Mouse (Mus musculus): ENCODE results near the gene Traf6.

Traf6 gene

DNA sequence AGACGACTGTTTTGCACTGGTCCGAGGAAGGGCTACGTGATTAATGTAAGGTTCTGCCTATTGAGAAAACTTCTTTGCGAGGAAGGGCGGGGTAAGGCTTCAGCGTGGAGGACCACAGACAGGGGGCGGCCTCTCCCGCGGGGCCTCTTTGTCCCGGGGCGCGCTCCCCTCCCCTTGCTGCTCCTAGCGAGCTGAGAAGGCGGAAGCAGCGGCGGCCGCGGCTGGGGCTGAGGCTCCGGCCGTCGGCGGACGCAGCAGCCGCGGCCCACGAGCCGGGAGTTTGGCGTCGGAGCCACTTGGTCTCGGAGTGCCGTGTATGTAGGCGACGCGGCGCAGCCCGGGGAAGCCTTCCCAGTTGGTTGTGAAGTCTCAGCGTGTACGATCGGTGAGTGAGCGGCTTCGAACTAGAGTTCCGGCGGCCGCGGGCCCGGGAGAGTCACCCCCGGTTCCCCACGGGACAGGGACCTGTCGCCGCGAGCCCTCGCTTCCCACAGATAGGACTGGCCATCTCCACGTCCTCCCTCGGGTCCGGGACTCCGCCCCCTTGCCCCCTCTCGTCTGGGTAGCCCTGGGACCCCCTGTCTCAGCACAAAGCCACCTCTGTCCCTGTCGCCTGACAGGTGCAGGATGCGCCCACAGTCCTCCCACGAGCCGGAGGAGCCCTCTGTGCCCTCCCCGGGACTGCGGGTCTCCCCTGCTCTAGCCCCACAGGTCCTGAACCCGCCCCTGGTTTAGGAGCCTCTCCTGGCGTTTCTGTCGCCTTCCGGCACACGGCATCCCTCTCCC, at the start of gene Traf6:
TSS of gene Traf6 (plus strand) at position 194 of the 786 bp plus-strand sequence.
- DNase-seq (ENCODE audit: low spot score in 2 of 2), result peak; percentile 66 to 75

DNA sequence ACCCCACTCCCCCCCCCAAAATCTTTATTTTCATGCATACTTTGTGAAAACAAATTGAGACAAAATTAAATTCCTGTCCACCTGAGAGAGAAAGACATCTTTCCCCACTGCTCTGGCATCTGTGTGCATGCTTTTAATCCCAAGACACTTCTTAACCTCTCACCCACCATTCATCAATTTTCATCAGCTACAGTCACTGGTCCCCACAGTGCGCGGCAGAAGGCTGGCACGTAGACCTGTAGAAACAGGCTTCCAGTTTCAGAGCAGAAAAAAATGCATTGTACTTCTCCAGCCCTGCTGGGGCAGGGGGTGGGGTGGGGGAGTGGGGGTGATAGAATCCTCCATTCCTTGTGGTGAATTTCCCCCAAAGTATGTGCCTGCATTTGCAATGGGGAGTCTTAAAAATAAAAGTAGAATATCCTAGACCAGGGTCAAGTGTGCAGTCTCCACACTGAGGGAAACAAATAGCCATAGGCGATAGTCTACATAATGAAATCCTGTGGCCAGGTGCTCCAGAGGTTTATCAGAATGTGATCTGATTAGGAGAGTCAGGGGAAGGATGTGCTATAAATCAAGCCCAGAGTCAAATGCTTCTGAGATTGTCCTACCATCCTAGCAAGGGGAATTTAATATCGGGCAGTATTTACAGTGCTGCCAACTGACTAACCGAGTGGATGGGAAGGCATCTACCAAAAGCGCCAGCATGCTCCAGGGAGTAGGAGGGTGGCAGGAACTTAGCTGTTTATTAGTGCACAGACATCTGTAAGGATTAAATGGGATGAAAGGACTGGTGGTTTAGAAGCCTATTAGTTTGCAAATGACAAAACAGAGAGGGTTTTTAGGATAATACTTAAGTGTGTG, 39.0 kb upstream of the Traf6 start:
- DNase-seq (ENCODE audit: low spot score in 2 of 2), result no peak

DNA sequence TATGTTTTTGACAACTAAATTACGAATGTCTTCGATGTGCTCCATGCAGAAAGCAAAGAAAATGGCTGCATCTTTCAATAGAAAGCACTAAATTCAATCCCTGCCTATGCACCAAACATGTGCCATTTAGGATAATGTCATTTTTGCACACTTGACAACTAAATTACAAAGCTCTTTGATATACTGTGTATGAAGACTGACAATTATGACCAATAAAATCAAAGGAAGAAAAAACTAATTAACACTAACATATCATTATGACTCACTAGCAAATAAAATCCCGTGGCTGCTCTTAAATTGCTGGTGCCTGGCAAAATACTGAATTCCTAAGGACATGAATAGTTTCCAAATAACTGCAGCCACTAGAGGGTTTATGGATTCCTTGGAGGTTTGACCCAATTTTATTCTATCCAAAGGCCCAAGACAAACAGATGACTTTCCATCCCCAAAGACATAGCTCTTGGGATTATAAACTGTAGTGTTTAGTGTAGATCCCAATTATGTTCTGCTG, 38.3 kb upstream of the Traf6 start:
- DNase-seq (ENCODE audit: low spot score in 2 of 2), result no peak

DNA sequence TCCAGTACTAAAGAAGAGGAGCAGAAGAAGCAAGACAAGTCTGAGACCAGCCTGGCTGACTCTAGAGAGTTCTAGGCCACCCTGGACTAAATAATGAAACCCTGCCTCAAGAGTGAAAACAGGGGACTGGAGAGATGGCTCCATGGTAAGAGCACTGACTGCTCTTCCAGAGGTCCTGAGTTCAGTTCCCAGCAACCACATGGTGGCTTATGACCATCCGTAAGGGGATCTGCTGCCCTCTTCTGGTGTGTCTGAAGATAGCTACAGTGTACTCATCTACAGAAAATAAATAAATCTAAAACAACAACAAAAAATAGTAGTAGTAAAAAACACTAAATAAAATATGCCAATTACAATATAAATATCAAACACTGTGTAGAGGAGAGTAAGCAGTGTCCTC, 32.4 kb upstream of the Traf6 start:
- DNase-seq (ENCODE audit: low spot score in 2 of 2), result no peak

DNA sequence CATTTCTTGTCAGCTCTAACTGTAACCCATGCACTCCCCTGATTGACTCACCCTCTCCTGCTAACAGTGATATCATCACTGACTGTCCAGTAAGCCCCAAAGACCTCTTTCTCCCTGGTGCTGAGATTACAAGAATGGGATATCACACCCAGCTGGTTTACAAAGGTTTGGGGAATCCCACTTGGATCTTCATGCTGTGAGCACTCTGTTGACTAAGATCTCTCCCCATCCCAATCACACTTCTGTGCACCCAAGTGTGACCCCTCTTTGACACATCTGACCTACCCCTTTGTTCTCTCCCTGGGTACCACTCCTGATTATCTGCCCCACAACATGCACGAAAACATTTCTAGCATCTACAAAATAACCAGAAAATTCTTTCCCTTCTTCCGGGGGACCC, 29.9 kb upstream of the Traf6 start:
- no peak for DNase-seq (ENCODE audit: low spot score in 2 of 2)

DNA sequence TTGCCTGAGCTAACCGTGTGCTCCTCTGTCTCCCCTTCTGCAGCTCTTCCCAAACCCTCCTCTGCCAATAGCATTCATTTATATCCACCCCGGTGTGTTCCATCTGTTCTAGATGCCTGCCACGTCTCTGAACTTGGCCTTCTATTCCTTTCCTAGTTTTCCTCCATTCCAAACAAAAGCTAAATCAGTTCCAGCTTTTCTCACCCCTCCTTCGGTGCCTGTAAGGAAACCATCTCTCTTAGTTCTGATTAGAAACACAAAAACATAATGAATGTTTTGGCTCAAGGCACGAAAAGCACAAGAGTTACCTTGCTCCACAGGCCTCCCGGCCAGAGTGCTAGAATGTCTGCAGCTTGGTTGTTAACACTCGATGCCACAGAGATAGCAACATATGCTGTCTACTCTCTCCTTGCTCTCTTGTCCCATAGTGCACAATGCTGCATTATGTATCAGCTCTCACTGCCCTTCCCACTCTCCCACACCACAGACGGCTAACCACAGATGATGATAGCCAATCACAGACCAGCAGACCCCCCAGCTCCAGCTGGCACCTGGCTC, 29.0 kb upstream of the Traf6 start, which contains the start of the genes Rag1 and B230118H07Rik:
TSS of gene Rag1 (minus strand) at position 388 of the 558 bp plus-strand sequence.
TSS of gene B230118H07Rik (minus strand) at position 419 of the 558 bp plus-strand sequence.
- no peak for DNase-seq (ENCODE audit: low spot score in 2 of 2)

DNA sequence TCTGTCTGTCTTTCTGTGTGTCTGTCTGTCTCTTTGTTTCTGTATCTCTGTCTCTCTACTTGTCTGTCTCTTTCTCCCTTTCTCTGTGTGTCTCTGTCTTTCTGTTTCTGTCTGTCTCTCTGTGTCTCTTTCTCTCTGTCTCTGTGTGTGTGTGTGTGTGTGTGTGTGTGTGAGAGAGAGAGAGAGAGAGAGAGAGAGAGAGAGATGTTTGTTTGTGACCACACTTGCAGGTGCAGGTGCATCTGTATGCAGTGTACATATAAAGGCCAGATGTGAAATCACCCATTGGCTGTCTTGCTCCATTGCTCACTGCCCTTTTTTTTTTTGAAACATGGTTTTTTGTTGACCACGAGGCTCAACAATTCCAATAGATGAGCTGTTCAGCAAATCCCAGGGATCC, 27.8 kb upstream of the Traf6 start:
- no peak for DNase-seq (ENCODE audit: low spot score in 2 of 2)

DNA sequence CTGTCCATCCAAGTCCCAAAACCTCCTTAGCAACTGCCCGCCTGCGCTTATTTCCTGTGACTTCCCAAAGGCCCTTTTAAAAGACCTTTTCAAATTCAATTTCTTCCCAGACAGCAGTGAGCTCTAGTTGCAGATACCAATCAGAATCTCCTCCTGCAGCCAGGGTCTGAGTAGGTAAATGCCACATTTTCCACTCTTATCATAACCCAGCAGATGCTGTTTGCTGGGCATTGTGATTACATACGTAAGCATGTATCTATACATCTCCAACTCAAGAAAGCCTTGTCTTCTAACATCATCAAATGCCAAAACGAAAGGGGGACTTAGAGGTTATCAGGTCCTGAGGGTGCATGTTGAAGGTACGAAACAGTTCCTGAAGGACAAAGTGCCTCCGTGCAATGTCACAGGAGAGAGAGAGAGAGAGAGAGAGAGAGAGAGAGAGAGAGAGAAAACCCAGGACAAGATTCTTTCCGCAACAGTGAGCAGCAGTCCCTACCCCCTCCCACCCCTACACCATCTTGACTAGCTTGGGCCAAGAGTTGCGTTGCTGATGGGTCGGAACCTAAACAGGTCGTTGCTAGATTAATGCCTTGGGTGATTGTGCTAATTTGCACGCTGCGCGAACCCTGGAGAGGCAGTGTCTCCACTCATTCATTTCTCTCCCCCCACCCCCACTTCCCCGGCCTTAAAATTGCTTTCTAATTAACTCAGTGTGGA, 25.9 kb upstream of the Traf6 start:
- DNase-seq (ENCODE audit: low spot score in 2 of 2), result no peak

DNA sequence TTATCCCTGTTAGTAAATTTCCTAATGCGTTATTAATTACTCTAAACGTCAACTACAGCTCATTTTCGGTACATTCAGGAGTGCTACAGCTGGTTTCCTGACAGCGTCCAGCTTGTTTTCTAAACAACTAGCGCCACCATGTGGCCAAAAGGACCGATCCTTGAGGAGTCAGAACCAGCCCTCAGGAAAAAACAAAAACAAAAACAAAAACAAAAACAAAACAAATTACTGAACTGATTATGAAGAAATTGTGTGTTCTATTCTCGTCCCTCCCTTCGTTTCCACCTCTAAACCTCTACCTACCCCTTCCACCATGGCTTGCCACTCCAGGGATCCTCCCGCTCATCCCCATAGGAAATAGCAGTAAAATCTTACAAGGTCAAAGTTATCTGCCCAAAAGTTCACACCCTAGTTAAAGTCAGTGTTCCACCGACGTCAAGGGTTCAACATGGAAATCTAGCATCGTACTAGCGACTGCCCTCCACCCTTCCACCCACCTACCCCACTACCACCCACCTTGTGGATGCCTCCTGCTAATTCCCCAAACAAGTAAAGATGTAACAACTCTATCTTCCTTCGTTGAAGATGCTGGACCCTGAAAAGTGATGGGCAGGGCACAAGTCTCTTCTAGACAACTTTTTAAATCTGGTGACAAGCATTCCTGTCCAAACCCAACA, 25.2 kb upstream of the Traf6 start:
- peak in 1 of 2 experiments; percentile 74 for DNase-seq (ENCODE audit: low spot score in 2 of 2)

DNA sequence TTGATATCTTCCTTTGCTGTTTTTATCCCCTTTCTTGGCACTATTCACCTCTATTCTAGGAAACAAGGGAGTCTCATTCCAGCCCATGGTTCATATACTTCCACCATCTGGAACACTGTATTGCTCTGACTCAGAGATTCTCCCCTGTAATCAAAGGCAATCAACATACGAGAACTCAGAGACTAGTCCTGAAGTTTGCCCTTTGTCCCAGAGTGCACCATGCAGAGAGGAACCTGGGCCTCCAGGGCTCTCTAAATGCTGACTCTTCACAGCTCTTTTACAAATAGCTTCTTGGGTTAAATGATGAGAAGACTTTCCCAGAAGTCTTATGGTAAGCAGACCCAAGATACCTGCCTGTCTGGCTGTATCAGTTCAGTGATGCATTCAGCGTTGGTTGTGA, 17.7 kb upstream of the Traf6 start:
- no peak for DNase-seq (ENCODE audit: low spot score in 2 of 2)

DNA sequence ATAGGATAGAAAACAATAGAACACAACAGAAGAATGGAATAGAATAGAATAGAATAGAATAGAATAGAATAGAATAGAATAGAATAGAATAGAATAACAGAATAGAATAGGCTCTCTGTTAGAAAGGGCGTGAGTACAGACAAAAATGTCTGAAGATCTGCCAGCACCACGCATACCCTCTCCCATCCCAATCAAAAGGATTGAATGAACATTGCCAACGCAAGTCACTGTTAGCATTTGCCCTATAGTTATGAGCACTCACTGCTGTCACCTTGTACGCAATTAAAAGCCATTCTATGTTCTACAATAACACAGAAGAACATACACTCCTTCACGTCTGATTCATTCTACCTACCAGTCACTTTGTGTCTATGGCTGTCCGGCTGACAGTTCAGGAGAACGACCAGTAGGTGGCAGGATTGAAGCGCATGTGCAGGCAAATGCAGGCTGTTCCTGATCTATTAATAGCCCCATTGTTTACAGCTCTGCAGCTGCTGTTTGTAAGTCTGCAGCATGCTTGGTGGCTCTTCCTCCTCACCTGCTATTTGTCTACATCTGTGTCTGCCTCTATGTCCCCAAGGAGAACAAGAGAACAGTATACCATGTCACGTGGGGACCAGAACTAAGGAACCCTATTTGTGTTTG, 13.0 kb upstream of the Traf6 start:
- peak; percentile 67 to 68 for DNase-seq (ENCODE audit: low spot score in 2 of 2)

DNA sequence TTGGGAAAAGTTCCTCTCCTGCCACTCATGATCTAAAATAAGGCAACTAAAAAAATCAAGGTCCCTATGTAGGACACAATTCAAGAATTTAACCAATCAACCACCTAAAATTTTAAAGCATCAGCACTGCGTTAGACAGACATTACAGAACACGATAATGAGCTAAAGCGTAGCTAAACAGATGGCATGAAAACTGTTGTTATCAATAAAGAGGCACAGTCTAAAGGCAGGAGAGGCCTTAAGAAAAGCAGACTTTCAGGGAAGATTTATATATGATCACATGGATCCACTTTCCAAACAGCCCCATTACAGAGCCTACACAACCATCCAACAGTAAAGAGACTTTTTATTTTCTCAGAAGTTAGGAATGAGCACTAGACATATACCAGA, 12.5 kb upstream of the Traf6 start:
- DNase-seq (ENCODE audit: low spot score in 2 of 2), result no peak

DNA sequence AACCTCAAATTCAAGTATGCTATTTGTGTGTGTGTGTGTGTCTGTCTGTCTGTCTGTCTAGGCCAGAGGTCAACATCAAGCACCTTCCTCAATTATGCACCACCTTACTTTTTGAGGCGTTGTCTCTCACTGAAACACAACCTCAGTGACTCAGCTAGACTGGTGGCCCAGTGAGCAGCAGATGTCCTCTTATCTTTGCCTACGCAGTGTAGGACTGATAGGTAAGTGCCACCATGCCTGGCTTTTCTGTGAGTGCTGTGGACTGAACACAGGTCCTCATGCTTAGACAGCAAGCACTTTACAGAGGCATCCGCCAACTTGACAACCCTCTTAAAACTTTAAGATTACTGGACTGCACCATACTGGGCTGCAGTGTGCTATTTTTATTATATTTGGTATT, 9.5 kb upstream of the Traf6 start:
- no peak for DNase-seq (ENCODE audit: low spot score in 2 of 2)

DNA sequence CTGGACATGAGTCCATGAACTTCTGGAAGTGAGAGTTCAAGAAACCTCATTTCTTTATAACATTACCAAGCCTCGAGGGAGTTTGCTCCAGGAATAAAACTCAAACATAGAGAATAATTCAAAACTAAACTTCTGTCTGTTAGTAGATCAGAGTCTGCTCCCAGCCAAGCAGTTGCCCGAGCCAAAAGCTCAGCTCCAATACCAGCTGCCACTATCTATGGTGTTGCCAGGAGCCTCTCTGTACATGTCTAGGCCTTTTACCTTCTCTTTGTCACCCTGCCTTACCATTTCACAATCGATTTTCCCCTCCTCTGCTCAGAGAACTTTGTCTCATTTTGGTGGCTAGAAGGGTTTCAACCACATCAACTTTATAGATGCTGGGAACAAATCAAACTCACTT, 4.7 kb upstream of the Traf6 start:
- no peak for DNase-seq (ENCODE audit: low spot score in 2 of 2)

DNA sequence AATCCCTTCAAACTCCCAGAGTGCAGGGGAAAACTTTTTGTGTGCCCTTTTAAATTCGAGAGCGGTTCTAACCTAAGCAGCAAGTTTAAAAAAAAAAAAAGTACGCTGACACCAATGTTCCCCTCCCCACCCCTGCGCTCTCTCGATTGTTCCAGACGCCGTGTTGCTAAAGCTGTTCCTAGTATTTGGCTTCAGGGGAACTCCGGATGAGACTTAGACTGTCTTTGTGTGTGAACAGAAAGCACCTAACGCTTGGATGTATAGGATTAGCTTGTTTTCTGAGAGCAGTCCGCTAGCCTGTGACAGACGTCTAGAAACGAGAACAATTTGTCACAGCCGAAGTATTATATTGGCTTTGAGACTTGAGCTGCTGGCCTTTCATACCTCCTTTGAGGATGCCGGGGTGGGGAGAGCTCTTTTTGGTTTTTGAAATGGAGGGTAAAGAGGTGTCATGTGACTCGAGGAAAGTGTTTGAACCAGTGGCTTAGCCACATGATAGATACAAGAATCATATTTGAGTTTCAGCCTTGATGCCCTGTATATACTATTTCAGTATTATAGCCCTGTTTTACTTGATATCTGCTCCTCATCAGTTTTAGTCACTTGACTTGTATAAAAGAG, 1.0 kb downstream of the Traf6 start:
- DNase-seq (ENCODE audit: low spot score in 2 of 2), result no peak

DNA sequence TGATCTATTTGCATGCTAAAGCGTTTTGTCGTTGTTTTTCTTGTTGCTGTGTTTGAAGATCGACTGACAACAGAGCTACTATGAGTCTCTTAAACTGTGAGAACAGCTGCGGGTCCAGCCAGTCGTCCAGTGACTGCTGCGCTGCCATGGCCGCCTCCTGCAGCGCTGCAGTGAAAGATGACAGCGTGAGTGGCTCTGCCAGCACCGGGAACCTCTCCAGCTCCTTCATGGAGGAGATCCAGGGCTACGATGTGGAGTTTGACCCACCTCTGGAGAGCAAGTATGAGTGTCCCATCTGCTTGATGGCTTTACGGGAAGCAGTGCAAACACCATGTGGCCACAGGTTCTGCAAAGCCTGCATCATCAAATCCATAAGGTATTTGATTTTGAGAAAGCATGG, 6.2 kb downstream of the Traf6 start:
- DNase-seq (ENCODE audit: low spot score in 2 of 2), result no peak

DNA sequence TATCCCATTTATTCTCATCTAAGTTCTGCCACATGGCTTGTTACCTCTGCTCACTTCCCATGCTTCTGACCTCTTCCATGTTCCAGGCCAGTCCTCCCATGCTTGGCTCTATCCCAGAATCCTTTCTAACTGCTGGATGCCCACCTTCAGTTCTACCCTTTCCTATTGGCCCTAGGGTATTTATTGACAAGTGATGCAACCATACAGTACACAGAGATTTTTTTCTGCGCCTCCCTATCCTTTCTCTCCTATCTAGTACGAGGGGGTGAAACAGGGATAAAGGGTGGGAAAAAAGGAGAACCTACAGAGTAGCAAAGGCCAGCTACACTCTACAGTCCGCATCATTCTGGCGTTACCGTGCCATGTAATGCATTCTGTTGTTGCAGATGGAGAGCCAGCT, 9.8 kb downstream of the Traf6 start:
- DNase-seq (ENCODE audit: low spot score in 2 of 2), result no peak

DNA sequence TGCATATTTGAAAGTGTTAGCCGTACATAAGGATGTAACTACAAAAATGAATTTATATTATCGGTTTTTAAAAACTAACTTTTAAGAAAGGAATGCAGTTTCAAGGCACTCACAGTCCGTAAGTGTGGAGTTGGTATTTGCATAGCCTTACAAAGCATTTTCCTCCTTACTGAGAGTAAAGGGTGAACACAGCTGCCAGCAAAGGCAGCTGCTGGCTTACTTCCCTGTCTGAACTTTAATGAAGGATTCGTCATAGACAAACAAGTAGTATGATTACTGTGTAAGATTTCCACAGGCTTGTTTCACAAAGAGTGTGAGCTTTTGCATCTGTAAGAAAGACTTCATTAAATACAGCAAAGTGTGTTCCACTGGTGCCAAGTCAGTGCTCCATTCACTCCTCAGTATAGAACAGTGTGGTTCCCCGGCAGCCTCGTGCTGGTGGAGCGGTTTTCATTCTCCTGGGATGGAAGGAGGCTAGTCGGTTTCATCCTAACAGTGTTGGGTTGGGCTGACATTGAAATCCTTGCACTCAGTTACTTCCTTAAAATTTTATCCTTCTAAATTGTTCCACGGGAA, 12.1 kb downstream of the Traf6 start:
- no peak for DNase-seq (ENCODE audit: low spot score in 2 of 2)

DNA sequence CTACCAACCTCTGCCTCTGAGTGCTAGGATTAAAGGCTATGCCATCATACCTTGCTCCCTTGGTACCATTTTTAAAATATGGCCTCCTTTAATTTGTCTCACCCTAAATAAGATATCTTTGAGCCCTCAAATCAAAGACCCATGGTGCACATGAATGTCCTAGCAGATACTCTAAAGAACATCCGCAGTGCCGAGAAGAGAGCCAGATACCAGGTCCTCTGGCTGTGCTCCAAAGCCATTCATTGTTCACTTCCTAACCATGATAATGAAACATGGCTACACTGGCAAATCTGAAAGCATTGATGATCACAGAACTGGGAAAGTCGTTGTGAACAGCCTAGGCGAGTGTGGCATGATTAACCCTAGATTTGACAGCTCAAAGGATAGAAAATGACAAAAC, 14.8 kb downstream of the Traf6 start:
- DNase-seq (ENCODE audit: low spot score in 2 of 2), result no peak
